Mouse (Mus musculus) heart, adult 2 months (tissue): ENCODE measurements around the gene Plcg1.

ENCODE experiments used
- CTCF ChIP-seq: fragments of 200-600 bp; IDR thresholded peaks from 2 replicates; pipeline ENCODE4 v1.8.1; 2022; ENCODE audit warnings: antibody characterized with exemption, mild to moderate bottlenecking, moderate library complexity
- POLR2A ChIP-seq: fragments of 200-500 bp; IDR thresholded peaks from 2 replicates; pipeline ENCODE4 v1.6.1; 2011; ENCODE audit warnings: mild to moderate bottlenecking, low read depth, low read length, control low read depth; ENCODE audit not compliant: insufficient read depth

- no peak for TF ChIP-seq CTCF
- no peak for TF ChIP-seq POLR2A
These were observed 58.6 kb downstream of the Plcg1 start for GRCm38 (mm10) chr2:160789741-160790140.
